Comparison of ENCODE assay signal across 8 mouse cellular contexts in the genomic region with DNA sequence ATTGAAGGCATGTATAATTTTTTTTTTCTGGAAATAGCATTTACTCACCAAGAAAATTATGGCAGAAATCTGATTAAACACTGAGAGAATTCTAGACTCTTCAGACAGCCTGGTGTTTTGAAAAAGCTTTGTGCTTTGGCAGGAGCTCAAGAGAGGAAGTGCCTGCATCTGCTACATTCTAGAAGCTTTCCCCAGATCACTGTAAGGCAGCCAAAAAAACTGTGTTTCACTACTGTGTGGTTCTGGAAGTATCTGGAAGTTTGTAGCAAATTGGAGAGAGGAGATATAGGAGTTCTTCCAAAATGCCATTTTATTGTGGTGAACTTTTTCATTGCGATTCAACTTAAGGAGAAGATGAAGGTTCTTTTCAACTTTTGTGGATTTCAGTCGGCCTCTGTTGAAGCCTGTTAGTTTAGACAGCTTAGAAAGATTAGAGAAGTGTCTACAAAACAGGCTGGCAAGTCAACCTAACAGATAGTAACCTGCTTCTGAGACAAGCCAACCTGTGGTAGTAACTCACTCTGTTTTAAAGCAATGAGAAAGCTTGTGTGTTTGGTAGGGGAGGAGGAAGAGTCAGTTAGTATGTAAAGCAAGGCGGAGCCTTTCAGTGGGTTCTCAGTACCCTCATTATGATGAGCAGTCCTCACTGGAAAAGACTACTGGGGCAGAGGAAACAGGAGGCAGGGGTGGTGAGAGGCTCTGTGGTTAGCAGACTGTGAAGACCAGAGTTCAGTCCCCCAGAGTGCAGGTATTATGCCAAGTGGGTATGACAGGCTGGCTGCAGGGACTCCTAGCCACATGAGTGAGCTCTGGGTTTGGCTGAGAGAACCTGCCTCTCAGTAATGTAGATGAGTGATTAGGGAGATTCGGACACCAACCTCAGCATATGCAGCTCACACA. TPM values are rescaled to one million over a fixed set of nuclear protein-coding genes. Genes with fewer than 3 reads are reported as not detected.
DNase-seq lines count a peak whose midpoint lies in the region; ATAC-seq and TF ChIP-seq lines count a peak whose summit lies in the region.

No protein-coding gene starts in this region.

- no peaks in the 10 kb centered on the region for H3K27me3 ChIP-seq in heart, embryonic 10.5 days (ENCODE audit: insufficient read depth, poor library complexity, severe bottlenecking)
- H3K27me3 ChIP-seq in liver, embryonic 14.5 days (ENCODE audit: control insufficient read depth, insufficient read depth, low read length): no peaks in the 10 kb centered on the region
- H3K27me3 ChIP-seq in stomach, embryonic 16.5 days (ENCODE audit: control insufficient read depth, insufficient read depth, low read length): no peaks in the 10 kb centered on the region
- H3K27me3 ChIP-seq in hindbrain, embryonic 10.5 days (ENCODE audit: insufficient read depth, poor library complexity, severe bottlenecking): no peaks in the 10 kb centered on the region

- H3K9ac ChIP-seq in liver, embryonic 14.5 days (replicated peaks): no peak overlapping the region; the same call in 1 of the 2 replicates
- H3K9ac ChIP-seq in stomach, embryonic 16.5 days (ENCODE audit: low read length): no peak overlapping the region; the same call in 1 of the 2 replicates

- H3K4me2 ChIP-seq in liver, embryonic 14.5 days (ENCODE audit: low read depth): no peak overlapping the region
- H3K4me2 ChIP-seq in stomach, embryonic 16.5 days (ENCODE audit: low read depth, low read length): no peak overlapping the region

- H3K36me3 ChIP-seq in heart, embryonic 10.5 days: peaks cover 24% of the 10 kb centered on the region
- H3K36me3 ChIP-seq in liver, embryonic 14.5 days (replicated peaks; ENCODE audit: control insufficient read depth, insufficient read depth, low read depth): peaks cover 4% of the 10 kb centered on the region
- H3K36me3 ChIP-seq in stomach, embryonic 16.5 days (ENCODE audit: control insufficient read depth, insufficient read depth, low read length): peaks cover 8% of the 10 kb centered on the region
- peaks cover 40% of the 10 kb centered on the region for H3K36me3 ChIP-seq in hindbrain, embryonic 10.5 days

- H3K4me1 ChIP-seq in heart, embryonic 10.5 days: peaks cover 13% of the 10 kb centered on the region
- peaks cover 20 to 22% of the 10 kb centered on the region in 2 experiments for H3K4me1 ChIP-seq in liver, embryonic 14.5 days (replicated peaks; ENCODE audit: control insufficient read depth in 2 of 2, insufficient read depth in 2 of 2, low read length in 1 of 2)
- peaks cover 12% of the 10 kb centered on the region for H3K4me1 ChIP-seq in stomach, embryonic 16.5 days (ENCODE audit: control insufficient read depth, insufficient read depth, low read length)
- H3K4me1 ChIP-seq in hindbrain, embryonic 10.5 days (replicated peaks): 0 out of 2 replicates have a peak, but pooled peaks cover 5% of the 10 kb centered on the region

- TF ChIP-seq CTCF in liver, embryonic 14.5 days (IDR thresholded peaks at IDR 0.05; ENCODE audit: low read depth): no peak

- H3K4me3 ChIP-seq in heart, embryonic 10.5 days: no peak overlapping the region
- no peak overlapping the region for H3K4me3 ChIP-seq in liver, embryonic 14.5 days (ENCODE audit: insufficient read depth in 1 of 2, low read depth in 2 of 2, low read length in 2 of 2)
- H3K4me3 ChIP-seq in stomach, embryonic 16.5 days (replicated peaks; ENCODE audit: low read length): no peak overlapping the region
- H3K4me3 ChIP-seq in hindbrain, embryonic 10.5 days: no peak overlapping the region

- no peak for ATAC-seq in liver, embryonic 14.5 days (ENCODE audit: insufficient read depth)
- ATAC-seq in stomach, embryonic 16.5 days (ENCODE audit: insufficient read depth, low FRiP score): no peak

- TF ChIP-seq EP300 in liver, embryonic 14.5 days (IDR thresholded peaks at IDR 0.05; ENCODE audit: low read depth): no peak

- DNase-seq in urinary bladder, postnatal 14 days (ENCODE audit: low spot score): peak; percentile 52
- no peak for DNase-seq in urinary bladder, postnatal 10 days (ENCODE audit: low spot score)
- peak; percentile 69 to 70 for DNase-seq in cerebellum, postnatal 10 days
- no peak for DNase-seq in heart, embryonic 10.5 days (ENCODE audit: low spot score)
- DNase-seq in kidney, postnatal 14 days: peak; percentile 81
- DNase-seq in liver, embryonic 14.5 days (ENCODE audit: low read depth in 3 of 3, low spot score in 3 of 3): no peak
- no peak for DNase-seq in hindbrain, embryonic 10.5 days (ENCODE audit: low spot score)

- 62% methylated on average over 4 of the region's 4 CpGs for WGBS in heart, embryonic 10.5 days
- 39% methylated on average over 4 of the region's 4 CpGs for WGBS in liver, embryonic 14.5 days (ENCODE audit: insufficient replicate concordance)
- WGBS in stomach, embryonic 16.5 days: 64% methylated on average over 4 of the region's 4 CpGs
- 79% methylated on average over 4 of the region's 4 CpGs for WGBS in hindbrain, embryonic 10.5 days

- H3K27ac ChIP-seq in heart, embryonic 10.5 days: peak overlapping the region; percentile 59; the same call in 1 of the 2 replicates
- H3K27ac ChIP-seq in liver, embryonic 14.5 days: peak overlapping the region; percentile 27
- H3K27ac ChIP-seq in stomach, embryonic 16.5 days (ENCODE audit: low read length): peak overlapping the region; percentile 67
- H3K27ac ChIP-seq in hindbrain, embryonic 10.5 days: no peak overlapping the region

- no peaks in the 10 kb centered on the region for H3K9me3 ChIP-seq in heart, embryonic 10.5 days
- no peaks in the 10 kb centered on the region for H3K9me3 ChIP-seq in liver, embryonic 14.5 days (ENCODE audit: control insufficient read depth, low read length)
- no peaks in the 10 kb centered on the region for H3K9me3 ChIP-seq in stomach, embryonic 16.5 days (replicated peaks; ENCODE audit: control insufficient read depth, low read length)
- H3K9me3 ChIP-seq in hindbrain, embryonic 10.5 days: no peaks in the 10 kb centered on the region

RNA-seq across cellular contexts. Expression of gene P4ha1, which starts 12.1 kb away (rescaled TPM):
- 55.0 and 66.4 TPM in 2 replicates for polyA plus RNA-seq in heart, embryonic 10.5 days (2016; fragmentation: Nextera tagmentation; extraction: Ambion mirVana)
- polyA plus RNA-seq in liver, embryonic 14.5 days (2012; rRNA removed): 3.9 and 5.1 TPM in 2 replicates
- 9.3 and 9.6 TPM in 2 replicates for polyA plus RNA-seq in liver, embryonic 14.5 days (2014; fragmentation: Nextera tagmentation; extraction: Ambion mirVana)
- polyA plus RNA-seq in stomach, embryonic 16.5 days (2015; fragmentation: Nextera tagmentation; extraction: Ambion mirVana): 80.9 and 90.0 TPM in 2 replicates
- 37.2 and 53.0 TPM in 2 replicates for polyA plus RNA-seq in hindbrain, embryonic 10.5 days (2016; fragmentation: Nextera tagmentation; extraction: Ambion mirVana)

Comparison
In these comparisons a context has a peak if more than half of its experiments do, and no peak if none do; other contexts are left out.
1. DNase-seq: peak in urinary bladder, postnatal 14 days (single experiment), cerebellum, postnatal 10 days (2 of 2) and kidney, postnatal 14 days (single experiment); none in urinary bladder, postnatal 10 days (single experiment), heart, embryonic 10.5 days (single experiment), liver, embryonic 14.5 days (0 of 3) and hindbrain, embryonic 10.5 days (single experiment).